Mouse (Mus musculus) hindbrain, postnatal 0 days (tissue): ENCODE data around the gene Speg. TPM values are rescaled to one million over a fixed set of nuclear protein-coding genes. Genes with fewer than 3 reads are reported as not detected.

ENCODE experiments used
- ATAC-seq: fragments of 200-750 bp; cut with Nextera tagmentation; 2 replicates; pipeline ENCODE4 v1.8.0; 2017; ENCODE audit warnings: mild to moderate bottlenecking, moderate TSS enrichment, moderate library complexity
- DNase-seq: peaks from one replicate; pipeline ENCODE4 v3.0.0-alpha.2; 2015; ENCODE audit warnings: low spot score
- H3K27ac ChIP-seq: fragments of 300-500 bp; sonication (generic); 2 replicates; pipeline ENCODE4 v1.5.1; 2014; ENCODE audit warnings: mild to moderate bottlenecking
- H3K27me3 ChIP-seq: fragments of 300-500 bp; sonication (generic); 2 replicates; pipeline ENCODE4 v1.6.1; 2014; ENCODE audit warnings: low read length, mixed read lengths; ENCODE audit not compliant: insufficient read depth
- H3K36me3 ChIP-seq: fragments of 300-500 bp; sonication (generic); 2 replicates; pipeline ENCODE4 v1.6.1; 2014; ENCODE audit warnings: low read length, mixed read lengths; ENCODE audit not compliant: insufficient read depth
- H3K4me1 ChIP-seq: fragments of 300-500 bp; sonication (generic); 2 replicates; pipeline ENCODE4 v1.6.1; 2014; ENCODE audit warnings: antibody characterized with exemption, low read length, mixed read lengths; ENCODE audit not compliant: insufficient read depth
- H3K4me2 ChIP-seq: fragments of 300-500 bp; sonication (generic); 2 replicates; pipeline ENCODE4 v1.6.1; 2014; ENCODE audit warnings: low read depth, mild to moderate bottlenecking, low read length, moderate library complexity, mixed read lengths
- H3K4me3 ChIP-seq: fragments of 300-500 bp; sonication (generic); 2 replicates; pipeline ENCODE4 v1.5.1; 2014; ENCODE audit warnings: low read length
- H3K9ac ChIP-seq: fragments of 300-500 bp; sonication (generic); replicated peaks from 2 replicates; pipeline ENCODE4 v1.6.1; 2014; ENCODE audit warnings: mild to moderate bottlenecking, low read length, moderate library complexity, mixed read lengths
- H3K9me3 ChIP-seq: fragments of 300-500 bp; sonication (generic); 2 replicates; pipeline ENCODE4 v1.6.1; 2016; ENCODE audit warnings: low read length, mixed read lengths
- CTCF ChIP-seq: IDR thresholded peaks from 2 replicates; pipeline ENCODE4 v1.5.1; 2016; ENCODE audit warnings: antibody characterized with exemption, control low read depth, low read depth
- WGBS: fragments of 180-500 bp; shearing (Covaris S2); extraction: QIAGEN DNeasy Blood & Tissue Kit; methylation state at CpG from one replicate; pipeline ENCODE4 v1.1.7; 2014; 5-methylcytosine and 5-hydroxymethylcytosine counted together
- polyA plus RNA-seq: library from polyadenylated mRNA; unstranded; fragments of >200 nt; fragmentation: Nextera tagmentation; extraction: Ambion mirVana; gene quantifications from 2 replicates; pipeline ENCODE4 v1.2.1, GENCODE M21; 2015
- total RNA-seq: library from RNA; depleted of rRNA; stranded (reverse); fragments of >200 nt; gene quantifications from 2 replicates; pipeline ENCODE4 v1.2.3, GENCODE M21; 2014

Speg gene
- total and polyA plus RNA-seq, 2 experiments from 2014 or later, result 19.9 to 50.4 TPM

DNA sequence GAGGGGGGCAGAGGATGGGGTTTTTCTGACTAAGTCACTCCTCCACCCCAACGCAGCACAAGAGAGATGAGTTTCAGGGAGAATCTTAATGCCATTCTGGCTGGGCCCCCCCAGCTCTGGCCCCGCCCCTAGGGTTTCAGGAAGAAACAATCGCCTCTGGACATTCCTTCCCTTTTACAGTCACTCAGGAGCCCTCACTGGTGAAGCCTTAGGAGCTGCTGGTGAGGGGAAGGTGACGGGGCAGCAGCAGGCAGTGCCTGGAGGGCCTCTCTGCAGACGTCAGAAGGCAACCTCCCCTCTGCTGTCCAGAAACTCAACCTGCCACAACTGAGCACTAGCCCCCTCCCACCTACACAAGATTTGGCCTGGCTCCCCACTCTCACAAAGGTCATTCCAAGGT, 25.8 kb upstream of the Speg start:
- no peak for ATAC-seq
- Histone ChIP-seq H3K4me3 (no peak overlapping the region), H3K27me3 (no peaks in the 10 kb centered on the region), H3K36me3 (no peaks in the 10 kb centered on the region), H3K4me2 (no peak overlapping the region), H3K9ac (no peak overlapping the region), H3K9me3 (no peaks in the 10 kb centered on the region), H3K4me1 (no peaks in the 10 kb centered on the region), H3K27ac (no peak overlapping the region)
- DNase-seq, result no peak
- WGBS, result 55% methylated on average over 5 of the region's 5 CpGs
- no peak for TF ChIP-seq CTCF

GRCm38 (mm10) chr1:75357261-75357660, 17.8 kb upstream of the Speg start:
- Histone ChIP-seq H3K4me1 (peaks cover 6% of the 10 kb centered on the region; the same call in 1 of the 2 replicates), H3K27me3 (peaks cover 14% of the 10 kb centered on the region), H3K4me3 (no peak overlapping the region), H3K27ac (no peak overlapping the region), H3K9ac (no peak overlapping the region), H3K9me3 (no peaks in the 10 kb centered on the region), H3K36me3 (no peaks in the 10 kb centered on the region), H3K4me2 (no peak overlapping the region)
- DNase-seq (peak; percentile 71), ATAC-seq (no peak)
- TF ChIP-seq CTCF, result no peak
- 46% methylated on average over 7 of the region's 7 CpGs for WGBS

DNA sequence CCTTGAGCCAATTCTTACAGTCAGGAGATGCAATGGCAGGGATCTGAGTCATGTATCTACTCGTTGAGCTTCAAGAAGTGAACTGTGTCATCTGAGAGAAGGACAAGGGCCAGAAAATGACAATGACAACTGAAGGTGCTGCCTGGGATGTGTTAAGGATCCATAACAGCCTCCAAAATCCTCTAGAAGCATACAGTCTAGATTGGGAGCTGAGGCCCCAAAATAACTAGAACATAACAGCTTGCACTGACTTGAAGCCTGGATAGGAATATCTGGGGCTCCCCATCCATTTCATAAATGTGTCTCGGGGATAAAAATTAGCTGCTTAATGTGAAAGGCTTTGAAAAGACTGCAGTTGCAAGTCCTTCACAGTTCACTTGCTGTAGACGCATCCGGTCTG, 17.1 kb upstream of the Speg start:
- H3K36me3 ChIP-seq, result no peaks in the 10 kb centered on the region
- no peak overlapping the region for H3K4me3 ChIP-seq
- TF ChIP-seq CTCF, result no peak
- 92% methylated on average over 4 of the region's 4 CpGs for whole genome bisulfite sequencing
- ATAC-seq (no peak), DNase-seq (no peak)
- H3K9me3 ChIP-seq, result no peaks in the 10 kb centered on the region
- no peak overlapping the region for H3K4me2 ChIP-seq
- H3K27me3 ChIP-seq, result peaks cover 14% of the 10 kb centered on the region
- peaks cover 6% of the 10 kb centered on the region; the same call in 1 of the 2 replicates for H3K4me1 ChIP-seq
- H3K27ac ChIP-seq, result no peak overlapping the region
- no peak overlapping the region for H3K9ac ChIP-seq

- TF ChIP-seq CTCF, result no peak
- H3K9ac ChIP-seq, result no peak overlapping the region
- H3K4me1 ChIP-seq, result peaks cover 6% of the 10 kb centered on the region; the same call in 1 of the 2 replicates
- 71% methylated on average over 13 of the region's 13 CpGs for WGBS
- peaks cover 14% of the 10 kb centered on the region for H3K27me3 ChIP-seq
- H3K27ac ChIP-seq, result no peak overlapping the region
- no peaks in the 10 kb centered on the region for H3K36me3 ChIP-seq
- H3K4me3 ChIP-seq, result no peak overlapping the region
- ATAC-seq (no peak), DNase-seq (no peak)
- H3K4me2 ChIP-seq, result no peak overlapping the region
- no peaks in the 10 kb centered on the region for H3K9me3 ChIP-seq
These were observed 15.8 kb upstream of the Speg start for GRCm38 (mm10) chr1:75359346-75359745.

- H3K36me3 ChIP-seq, result no peaks in the 10 kb centered on the region
- H3K4me2 ChIP-seq, result peak within 1 kb of the TSS; percentile 46
- H3K9me3 ChIP-seq, result no peaks in the 10 kb centered on the region
- DNase-seq (no peak), ATAC-seq (no peak; the same call in 1 of the 2 replicates)
- no peak within 1 kb of the TSS for H3K27ac ChIP-seq
- peaks cover 8% of the 10 kb centered on the region; the same call in 1 of the 2 replicates for H3K4me1 ChIP-seq
- 0 out of 2 replicates have a peak within 1 kb of the TSS, but pooled peaks have one; percentile 17 for H3K9ac ChIP-seq
- 2% methylated on average over 74 of the region's 80 CpGs for WGBS
- peak within 1 kb of the TSS; percentile 23 for H3K4me3 ChIP-seq
- 0 out of 2 replicates have a peak, but pooled peaks have one; percentile 6 for TF ChIP-seq CTCF
- H3K27me3 ChIP-seq, result peaks cover 14% of the 10 kb centered on the region
These were observed 14.7 kb upstream of the Speg start, which contains the start of gene Des for GRCm38 (mm10) chr1:75360112-75361031. Gene Des (plus strand): TSS chr1:75360329.

GRCm38 (mm10) chr1:75361123-75361522, 14.0 kb upstream of the Speg start:
- WGBS, result 50% methylated on average over 4 of the region's 4 CpGs
- peak overlapping the region; percentile 46 for H3K4me2 ChIP-seq
- ATAC-seq, result no peak

GRCm38 (mm10) chr1:75361750-75362149, 13.3 kb upstream of the Speg start:
- Histone ChIP-seq H3K4me3 (no peak overlapping the region), H3K4me1 (peaks cover 13% of the 10 kb centered on the region; the same call in 1 of the 2 replicates), H3K36me3 (no peaks in the 10 kb centered on the region), H3K27ac (no peak overlapping the region), H3K27me3 (peaks cover 14% of the 10 kb centered on the region), H3K9ac (no peak overlapping the region), H3K9me3 (no peaks in the 10 kb centered on the region), H3K4me2 (no peak overlapping the region)
- ATAC-seq (no peak), DNase-seq (no peak)
- WGBS, result 42% methylated on average over 4 of the region's 4 CpGs
- TF ChIP-seq CTCF, result no peak

More at GRCm38 (mm10) chr1:75361123-75361522, 14.0 kb upstream of the Speg start:
- Histone ChIP-seq H3K4me3 (no peak overlapping the region), H3K9ac (no peak overlapping the region), H3K27ac (no peak overlapping the region), H3K27me3 (peaks cover 14% of the 10 kb centered on the region), H3K36me3 (no peaks in the 10 kb centered on the region), H3K4me1 (peaks cover 13% of the 10 kb centered on the region; the same call in 1 of the 2 replicates), H3K9me3 (no peaks in the 10 kb centered on the region)
- no peak for TF ChIP-seq CTCF
- DNase-seq, result no peak
